Mouse (Mus musculus) A20 (cell line): ENCODE data around the gene Gpr162.
A peak's percentile ranks its signal among the peaks of the same experiment; 100 is the strongest.
"Not testable (repeated sequence)": the region's sequence is repeated elsewhere in the genome, so short reads cannot be mapped to it uniquely, and the experiment has no call there.

Source experiments
- DNase-seq: peaks from one replicate; pipeline ENCODE4 v3.0.0-alpha.2; 2011; ENCODE audit warnings: low read depth, low spot score

The Gpr162 gene

DNA sequence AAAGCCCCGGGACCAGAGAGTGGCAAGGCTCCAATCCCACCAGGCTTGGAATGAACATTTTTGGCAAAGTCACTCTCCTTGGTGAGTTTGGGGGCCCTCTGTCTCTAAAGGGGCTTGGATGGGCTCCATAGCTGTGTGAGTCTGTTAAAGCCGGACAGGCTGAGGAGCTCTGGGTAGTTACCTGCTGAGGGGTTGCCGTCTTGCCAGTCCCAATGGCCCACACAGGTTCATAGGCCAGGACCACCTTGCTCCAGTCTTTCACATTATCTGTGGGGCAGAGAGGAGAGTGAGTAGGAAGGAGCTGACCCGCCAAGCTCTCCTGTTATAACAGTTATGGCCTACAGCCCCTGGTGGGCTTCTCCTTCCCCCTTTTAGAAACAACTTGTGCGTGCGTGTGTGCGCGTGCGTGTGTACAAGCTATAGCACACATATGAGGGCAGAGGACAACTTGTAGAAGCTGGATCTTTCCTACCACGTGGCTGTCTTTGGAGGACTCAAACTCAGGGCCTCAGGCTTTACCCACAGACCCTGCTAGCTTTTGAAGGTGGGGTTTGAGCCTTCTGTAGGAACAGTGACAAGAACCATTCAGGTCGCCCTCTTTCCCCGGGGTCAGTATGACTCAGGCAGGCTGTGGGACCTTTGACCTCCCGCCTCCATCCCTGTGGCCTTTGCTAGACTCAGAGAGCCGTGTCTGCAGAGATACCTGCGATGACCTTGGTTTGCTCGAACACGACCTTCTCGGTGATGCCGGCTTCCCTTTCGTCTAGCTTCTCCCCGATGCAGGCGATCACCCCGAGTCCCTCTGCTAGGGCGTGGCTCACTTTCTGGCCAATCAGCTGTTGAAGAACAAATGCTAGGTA, 51.9 kb downstream of the Gpr162 start:
- no peak for DNase-seq

DNA sequence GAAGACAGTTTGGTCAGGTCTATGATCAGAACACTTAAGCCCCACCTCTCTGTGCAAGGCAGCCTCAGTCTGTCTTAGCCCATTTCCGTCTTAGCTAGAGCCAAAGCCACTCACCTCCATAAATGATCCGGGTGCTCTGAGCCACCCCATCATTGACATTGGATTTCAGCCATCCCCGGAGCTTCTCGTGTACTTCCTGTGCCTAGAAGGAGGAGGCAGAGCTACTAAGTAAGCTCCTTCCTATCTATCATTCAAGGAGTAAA, 52.4 kb downstream of the Gpr162 start:
- DNase-seq = no peak

DNA sequence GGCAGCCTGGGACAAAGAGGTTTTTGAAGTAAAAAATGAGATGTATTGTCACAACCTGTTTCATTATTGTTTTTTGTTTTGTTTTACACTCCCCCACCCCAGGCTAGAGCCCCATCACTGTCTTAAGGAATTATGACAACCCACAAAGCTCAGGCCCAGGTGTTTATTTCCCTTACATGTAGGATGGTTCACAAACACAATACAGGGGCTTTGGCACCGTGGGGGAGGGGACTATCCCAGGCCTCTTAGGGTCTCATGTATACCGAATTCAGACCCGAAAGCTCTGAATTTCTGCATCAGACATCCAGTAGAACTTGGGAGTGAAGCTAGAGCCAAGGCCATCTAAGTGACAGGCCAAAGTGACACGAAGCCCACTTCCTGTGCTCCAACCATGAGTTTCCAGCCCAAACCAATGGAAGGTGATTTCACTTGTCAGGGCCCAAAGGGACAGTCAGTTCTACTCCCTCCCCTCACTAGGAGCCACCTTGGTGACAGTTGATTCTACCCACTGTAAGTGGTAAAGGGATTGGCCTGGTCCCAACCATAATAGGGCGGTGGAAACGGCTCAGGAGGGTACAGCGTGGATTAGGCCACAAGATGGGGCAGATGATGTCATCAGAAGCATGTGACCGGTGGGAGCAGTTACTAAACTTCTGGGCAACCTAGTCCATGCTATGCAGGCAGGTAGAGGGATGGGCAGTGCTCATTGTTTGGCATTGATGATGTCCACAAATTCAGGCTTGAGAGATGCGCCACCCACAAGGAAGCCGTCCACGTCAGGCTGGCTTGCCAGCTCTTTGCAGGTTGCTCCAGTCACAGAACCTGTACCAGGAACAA, 53.0 kb downstream of the Gpr162 start:
- DNase-seq = not testable (repeated sequence)

DNA sequence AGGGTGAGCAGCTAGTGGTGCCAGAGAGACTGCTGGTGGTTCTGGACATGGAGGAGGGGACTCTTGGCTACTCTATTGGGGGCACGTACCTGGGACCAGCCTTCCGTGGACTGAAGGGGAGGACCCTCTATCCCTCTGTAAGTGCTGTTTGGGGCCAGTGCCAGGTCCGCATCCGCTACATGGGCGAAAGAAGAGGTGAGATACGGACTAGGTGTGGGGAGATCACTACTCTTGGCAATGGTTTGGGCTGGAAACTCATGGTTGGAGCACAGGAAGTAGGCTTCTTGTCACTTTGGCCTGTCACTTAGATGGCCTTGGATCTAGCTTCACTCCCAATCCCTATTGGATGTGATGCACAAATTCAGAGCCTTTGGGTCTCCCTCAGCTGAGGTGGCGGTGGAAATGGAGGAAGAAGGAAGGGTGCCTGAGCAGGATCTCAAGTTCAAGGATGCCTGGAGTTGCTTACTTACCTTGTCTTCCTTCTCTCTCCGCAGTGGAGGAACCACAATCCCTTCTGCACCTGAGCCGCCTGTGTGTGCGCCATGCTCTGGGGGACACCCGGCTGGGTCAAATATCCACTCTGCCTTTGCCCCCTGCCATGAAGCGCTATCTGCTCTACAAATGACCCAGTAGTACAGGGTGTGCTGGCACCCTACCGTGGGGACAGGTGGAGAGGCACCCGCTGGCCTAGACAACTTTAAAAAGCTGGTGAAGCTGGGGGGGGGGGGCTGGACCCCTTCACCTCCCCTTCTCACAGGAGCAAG, 53.8 kb downstream of the Gpr162 start:
- peak; percentile 60 for DNase-seq

DNA sequence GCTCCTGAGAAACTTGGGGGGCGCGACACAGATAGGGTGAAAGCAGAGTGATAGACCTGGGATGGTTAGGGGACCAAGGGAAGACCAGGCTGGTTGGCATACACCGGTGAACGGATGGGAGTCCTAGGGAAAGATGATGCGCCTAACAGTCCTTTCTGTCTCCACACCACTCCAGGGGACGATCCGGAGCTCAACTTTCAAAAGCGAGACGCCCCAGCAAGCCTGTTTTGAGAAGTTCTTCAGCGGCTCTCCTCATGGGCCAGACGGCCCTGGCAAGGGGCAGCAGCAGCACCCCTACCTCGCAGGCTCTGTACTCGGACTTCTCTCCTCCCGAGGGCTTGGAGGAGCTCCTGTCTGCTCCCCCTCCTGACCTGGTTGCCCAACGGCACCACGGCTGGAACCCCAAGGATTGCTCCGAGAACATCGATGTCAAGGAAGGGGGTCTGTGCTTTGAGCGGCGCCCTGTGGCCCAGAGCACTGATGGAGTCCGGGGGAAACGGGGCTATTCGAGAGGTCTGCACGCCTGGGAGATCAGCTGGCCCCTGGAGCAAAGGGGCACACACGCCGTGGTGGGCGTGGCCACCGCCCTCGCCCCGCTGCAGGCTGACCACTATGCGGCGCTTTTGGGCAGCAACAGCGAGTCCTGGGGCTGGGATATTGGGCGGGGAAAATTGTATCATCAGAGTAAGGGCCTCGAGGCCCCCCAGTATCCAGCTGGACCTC, 54.6 kb downstream of the Gpr162 start:
- DNase-seq = no peak
